Mouse (Mus musculus) cerebellum, postnatal 4 days (tissue): ENCODE results near the gene Cyp4f13.

Experiments
- DNase-seq, 2 experiments: peaks; one replicate each; pipeline ENCODE4 v3.0.0; 2022; ENCODE audit warnings: low spot score in 2 of 2, mixed read lengths in 1 of 2

Cyp4f13 gene

DNA sequence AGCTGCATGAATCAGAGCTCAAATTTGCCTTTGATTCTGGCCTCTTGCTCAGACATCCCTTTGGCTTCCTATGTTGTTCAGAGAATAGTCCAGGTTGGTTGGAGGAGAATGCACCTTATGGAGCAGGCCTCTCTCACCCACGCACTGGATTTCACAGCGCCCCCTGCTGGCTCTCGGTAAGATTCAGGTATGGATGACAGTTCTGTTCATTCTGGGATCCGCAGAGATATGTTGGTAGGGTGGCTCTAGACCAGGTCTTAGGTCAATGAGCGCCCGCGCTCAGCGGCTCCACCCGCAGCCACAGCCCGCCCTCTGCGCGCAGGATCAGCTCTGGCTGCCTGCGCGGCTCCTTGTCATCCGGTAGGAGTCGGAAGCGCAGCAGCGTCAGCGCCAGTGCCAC lies 42.0 kb downstream of the Cyp4f13 start:
- DNase-seq = peak; percentile 37 to 48

DNA sequence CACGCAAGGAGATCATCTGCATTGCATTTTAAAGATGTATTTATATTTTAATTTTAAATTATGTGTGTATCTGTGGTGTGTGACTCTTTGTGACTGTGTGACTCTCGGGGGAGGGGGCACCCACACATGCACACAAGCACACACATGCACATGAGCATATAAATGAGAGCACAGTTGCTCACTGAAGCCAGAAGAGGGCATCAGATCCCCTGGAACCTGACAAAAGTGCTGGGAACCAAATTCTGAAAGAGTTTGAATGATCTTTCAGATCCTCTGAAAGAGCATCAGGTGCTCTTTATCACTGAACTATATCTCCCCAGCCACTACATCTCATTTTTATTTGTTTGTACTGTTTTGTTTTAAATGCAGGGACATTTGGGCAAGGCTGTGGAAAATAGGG lies 42.8 kb downstream of the Cyp4f13 start:
- no peak for DNase-seq

DNA sequence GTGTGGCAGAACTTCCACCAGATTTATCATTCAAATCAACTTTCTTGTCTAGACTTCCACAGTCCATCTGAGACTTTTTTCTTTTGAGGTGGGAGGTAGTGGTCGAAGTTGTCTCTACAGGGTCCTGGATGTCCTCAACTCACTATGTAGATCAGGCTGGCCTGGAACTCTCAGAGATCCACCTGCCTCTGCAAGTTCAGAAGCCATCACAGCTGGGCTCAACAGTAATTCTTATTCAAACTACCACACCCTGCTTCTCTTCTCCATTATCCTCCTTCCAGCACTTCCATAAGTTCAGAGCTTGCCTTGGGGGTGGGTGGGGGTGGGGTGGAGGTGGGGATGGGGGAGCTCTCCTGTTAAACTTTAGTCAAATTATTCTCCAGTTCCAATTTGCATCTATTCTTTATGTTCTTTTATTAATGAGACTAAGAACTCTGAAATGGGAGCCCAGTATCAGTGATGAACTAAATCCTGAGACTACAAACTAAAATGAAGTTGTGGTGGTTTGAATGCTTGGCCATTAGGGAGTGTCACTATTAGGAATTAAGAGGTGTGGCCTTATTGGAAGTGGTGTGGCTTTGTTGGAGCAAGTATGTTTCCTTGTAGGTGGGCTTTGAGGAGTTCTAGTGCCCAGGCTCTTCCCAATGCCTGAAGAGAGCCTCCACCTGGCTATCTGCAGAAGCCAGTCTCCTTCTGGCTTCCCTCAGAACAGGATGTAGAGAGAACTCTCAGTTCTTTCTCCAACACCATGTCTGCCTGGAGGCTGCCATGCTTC lies 45.3 kb downstream of the Cyp4f13 start:
- no peak for DNase-seq

DNA sequence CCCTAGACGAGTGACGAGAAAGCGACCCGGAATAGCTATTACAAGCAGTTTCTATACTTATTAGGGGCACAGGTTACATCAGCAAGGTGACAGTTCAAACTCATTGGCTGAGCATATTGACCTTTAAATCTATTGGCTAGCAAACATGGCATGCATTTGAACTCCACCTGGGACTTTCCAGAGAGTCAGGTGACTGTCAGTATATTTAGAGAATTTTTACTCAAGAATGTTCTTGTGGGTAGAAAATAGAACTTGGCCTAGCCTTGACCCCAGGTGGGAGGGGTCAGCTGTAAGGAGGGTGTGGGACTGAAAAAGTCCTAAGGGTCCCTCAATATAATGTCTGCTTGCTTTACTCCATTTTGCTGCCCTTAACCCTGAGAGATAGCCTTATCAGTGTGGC lies 51.8 kb downstream of the Cyp4f13 start:
- DNase-seq = no peak

DNA sequence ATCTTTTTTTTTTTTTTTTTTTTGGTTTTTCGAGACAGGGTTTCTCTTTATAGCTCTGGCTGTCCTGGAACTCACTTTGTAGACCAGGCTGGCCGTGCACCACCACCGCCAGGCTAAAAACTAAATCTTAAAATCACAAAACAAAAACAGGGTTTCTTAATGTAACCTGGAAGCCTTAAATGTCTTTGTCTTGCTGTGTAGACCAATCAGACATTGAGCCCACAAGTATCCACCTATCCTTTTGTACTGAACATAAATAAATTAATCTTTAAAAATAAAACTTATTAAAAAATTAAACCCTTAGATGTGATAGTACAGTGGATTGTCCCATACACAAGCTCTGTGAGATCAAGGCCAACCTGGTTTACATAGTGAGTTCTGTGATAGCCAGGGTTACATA lies 53.3 kb downstream of the Cyp4f13 start:
- no peak for DNase-seq

DNA sequence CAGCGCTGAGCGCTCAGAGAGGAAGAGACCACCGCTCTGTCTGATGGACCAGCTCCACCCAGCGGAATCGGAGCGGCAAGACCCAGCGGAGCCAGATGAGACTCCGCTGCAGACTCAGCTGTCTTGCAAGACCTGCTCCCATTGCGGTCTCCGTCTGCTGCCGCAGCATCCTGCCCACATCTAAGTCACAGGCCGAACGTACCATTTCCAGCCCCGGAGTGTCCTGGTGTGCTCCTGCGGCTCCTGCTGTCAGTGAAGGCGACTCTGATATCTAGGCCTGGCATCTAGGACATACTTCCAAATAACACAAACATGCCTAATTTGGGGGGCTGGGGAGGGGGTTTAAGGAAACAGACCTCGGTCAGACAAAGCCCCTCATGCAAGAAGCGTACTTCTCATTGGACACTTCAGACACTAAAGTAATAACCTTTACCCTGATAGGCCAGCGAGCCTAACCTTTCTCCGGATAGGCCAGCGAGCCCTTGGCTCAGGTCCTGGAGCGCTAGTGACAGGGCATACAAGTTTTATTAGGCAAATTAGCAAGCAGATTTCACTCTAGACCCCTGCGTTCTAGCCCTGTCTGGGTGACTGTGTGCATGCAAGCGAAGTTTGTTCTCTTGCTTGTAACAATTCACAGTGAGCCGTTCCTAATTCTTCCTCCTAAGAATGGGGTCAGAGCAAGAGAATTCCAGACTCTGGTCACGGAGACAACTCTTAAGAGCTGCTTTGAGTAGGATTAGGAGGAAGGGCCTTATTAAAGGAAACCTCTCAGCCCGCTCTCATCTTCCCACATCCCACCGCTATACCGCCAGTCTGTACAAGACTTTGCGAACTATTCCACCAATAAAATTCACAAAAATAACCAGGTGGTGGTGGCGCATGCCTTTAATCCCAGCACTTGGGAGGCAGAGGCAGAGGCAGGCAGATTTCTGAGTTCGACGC lies 55.7 kb downstream of the Cyp4f13 start, which contains the start of gene Zfp870:
TSS of gene Zfp870 (minus strand) at position 404 of the 942 bp plus-strand sequence.
- DNase-seq = peak; percentile 51 to 87

DNA sequence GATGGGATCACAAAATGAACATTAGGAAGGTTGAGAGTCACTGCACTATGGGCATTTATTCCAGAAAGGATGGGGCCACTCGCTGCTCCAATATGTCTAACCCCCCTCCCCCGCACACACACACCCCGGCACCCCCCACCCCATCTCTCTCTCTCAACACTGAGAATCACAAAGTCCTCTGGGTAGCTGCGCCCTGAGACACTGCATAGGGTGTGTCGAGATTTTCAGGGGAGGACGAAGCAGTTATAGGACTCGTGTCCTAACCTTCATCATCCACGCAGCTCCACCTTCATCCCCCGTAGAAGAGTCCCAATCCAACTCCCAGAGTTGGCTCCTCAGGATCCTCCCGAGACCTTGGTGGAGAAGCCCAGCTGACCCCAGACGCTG lies 56.4 kb downstream of the Cyp4f13 start:
- no peak for DNase-seq

DNA sequence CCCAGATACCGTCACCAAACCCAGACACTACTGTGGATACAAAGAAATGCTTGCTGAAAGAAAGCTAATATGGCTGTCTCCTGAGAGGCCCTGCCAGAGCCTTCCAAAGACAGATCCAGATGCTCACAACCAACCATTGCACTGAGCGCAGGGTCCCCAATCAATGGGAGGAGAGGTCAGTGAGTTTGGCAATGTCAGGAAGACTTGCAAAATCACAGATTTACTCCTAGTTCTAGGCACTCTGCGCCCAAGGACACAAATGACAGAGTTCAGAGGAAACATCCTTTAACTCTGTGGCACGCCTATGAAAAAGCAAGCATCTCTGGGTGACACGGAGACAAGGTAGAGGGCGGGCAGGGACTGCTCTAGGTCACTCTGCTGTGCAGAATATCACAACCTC lies 57.6 kb downstream of the Cyp4f13 start:
- DNase-seq = no peak

DNA sequence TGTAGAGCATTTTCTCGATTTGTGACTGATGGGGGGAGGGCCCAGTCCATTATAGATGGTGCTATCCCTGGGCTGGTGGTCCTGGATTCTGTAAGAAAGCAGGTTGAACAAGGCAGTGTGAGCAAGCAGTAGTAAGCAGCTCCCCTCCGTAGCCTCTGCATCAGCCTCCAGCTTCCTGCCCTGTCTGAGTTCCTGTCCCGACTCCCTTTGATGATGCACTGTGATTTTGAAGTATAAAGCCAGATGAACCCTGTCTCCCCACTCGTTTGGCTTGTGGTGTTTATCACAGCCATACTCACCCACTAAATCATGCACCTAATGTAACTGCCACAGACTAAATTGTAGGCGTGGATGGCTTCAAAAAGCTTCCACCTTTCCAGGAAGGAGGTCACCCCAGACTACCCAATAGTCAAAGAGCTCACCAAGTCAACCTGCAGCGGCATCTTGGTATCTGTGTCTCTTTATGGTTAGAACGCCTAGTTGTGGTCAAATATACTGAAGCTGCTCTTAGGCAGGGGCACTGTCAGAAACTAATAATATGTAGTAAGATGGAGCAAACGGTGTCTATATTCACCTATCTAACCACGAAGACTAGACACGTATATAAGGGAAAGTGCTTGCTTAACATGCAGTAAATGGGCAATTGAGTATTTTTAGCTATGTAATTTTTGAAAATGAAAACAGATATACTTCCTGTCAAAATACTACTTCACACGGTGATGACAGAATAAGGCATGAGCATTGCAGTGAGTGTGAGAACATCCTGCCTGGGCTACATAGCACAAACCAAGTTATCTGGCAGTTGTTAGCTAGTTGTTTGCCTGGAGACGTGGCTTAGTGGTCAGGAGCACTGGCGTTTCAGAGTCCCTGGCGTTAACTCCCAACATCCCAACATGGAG lies 66.6 kb downstream of the Cyp4f13 start:
- no peak for DNase-seq

DNA sequence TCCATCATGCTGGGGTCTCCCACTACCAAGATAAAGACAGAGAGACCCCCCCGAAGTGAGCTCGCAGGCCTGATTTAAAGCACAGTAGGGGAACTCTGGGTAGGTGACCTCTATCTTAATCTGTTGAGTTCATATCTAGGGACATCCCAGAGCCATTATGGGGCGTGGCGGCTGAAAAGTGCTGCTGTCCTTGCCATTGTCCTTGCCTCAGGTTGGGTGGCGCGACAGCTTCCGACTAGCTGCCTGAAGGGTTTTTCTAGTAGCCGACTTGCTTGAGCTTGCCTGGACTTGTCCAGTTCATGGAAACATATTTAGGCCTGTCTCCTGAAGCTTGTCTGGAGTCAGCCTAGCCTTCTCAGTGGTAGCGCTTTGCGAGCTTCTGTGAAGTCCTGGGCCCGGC lies 68.4 kb downstream of the Cyp4f13 start:
- DNase-seq = no peak

DNA sequence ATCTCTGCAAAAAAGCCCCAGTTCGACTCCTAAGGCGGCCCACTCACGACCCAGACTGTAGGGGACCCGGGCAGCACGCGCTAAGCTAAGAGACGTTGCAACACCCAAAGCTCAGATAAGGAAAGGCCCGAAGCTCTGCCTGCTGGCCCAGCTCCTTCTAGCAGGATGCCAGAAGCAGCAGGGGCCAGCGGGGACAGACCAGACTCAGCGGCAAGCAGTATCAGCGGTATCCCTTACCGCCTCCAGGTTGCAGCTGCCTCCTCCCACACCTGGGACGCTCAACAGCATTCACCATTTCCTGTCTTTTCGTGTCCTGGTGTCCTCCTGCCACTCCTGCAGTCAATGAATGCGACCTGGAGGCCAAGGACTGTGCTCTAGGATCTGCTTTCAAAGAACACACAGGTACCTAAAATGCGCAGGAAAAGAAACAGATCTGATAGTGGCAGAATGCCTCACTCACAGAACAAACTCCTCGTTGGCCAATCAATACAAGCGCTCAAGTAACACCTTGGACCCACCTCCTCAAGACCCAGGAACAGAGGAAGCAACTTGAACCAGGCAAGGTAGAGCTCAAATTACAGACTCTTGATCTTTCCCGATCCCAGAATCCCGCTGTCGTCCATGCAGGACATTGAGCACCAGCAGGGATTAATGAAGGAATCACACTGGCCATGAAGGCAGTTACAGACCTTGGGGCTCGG lies 69.6 kb downstream of the Cyp4f13 start:
- no peak for DNase-seq
